Mouse (Mus musculus) lung, adult 2 months (tissue): ENCODE measurements at regions not wholly inside any gene's neighbourhood (a gene's known extent, or its start where the extent isn't known, plus 50 kb on each side); places are given as distances from the start of the nearest gene placed in this dataset.

Experiments used
- DNase-seq: peaks from one replicate; pipeline ENCODE4 v3.0.0; 2022
- H3K4me1 ChIP-seq: fragments of 200-500 bp; 2 replicates; pipeline ENCODE4 v1.6.1; 2011; ENCODE audit warnings: low read length; ENCODE audit not compliant: control insufficient read depth, insufficient read depth
- H3K4me3 ChIP-seq: fragments of 200-500 bp; replicated peaks from 2 replicates; pipeline ENCODE3; 2011; ENCODE audit warnings: low read depth, mild to moderate bottlenecking, control low read depth, low read length; ENCODE audit errors: extremely low read depth
- CTCF ChIP-seq: fragments of 200-500 bp; IDR thresholded peaks from 2 replicates; pipeline ENCODE4 v1.5.1; 2011; ENCODE audit warnings: mild to moderate bottlenecking, low read length, control low read depth; ENCODE audit not compliant: insufficient read depth
- POLR2A ChIP-seq: fragments of 200-500 bp; IDR thresholded peaks from 2 replicates; pipeline ENCODE4 v1.6.1; 2011; ENCODE audit warnings: low read depth, mild to moderate bottlenecking, control low read depth, low read length, borderline replicate concordance; ENCODE audit errors: extremely low read depth
- WGBS: fragments of 180-500 bp; shearing (Covaris S2); methylation state at CpG from one replicate; pipeline ENCODE4 v1.1.7; 2018; 5-methylcytosine and 5-hydroxymethylcytosine counted together

DNA sequence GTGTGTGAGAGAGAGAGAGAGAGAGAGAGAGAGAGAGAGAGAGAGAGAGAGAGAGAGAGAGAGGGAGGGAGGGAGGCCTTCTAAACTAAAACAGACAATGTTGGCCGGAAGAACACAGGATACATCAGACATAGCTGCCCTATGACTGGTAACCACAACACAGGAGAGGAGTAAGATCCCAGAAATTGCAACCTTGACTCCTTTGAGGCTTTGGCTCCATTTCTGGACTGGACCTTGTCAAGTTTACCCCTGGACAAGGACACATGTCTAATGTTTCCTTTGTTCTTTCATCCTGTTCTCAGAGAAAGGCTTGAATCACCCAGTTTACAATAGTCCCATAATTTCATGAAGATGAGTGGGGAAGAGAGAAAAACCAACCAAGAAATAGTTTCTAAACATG lies 233.7 kb upstream of the Clnk start:
- no peak for DNase-seq
- H3K4me1 ChIP-seq: no peaks in the 10 kb centered on the region
- 93% methylated on average over 1 of the region's 1 CpGs for WGBS
- no peak for TF ChIP-seq CTCF
- TF ChIP-seq POLR2A: no peak
- no peak overlapping the region for H3K4me3 ChIP-seq

DNA sequence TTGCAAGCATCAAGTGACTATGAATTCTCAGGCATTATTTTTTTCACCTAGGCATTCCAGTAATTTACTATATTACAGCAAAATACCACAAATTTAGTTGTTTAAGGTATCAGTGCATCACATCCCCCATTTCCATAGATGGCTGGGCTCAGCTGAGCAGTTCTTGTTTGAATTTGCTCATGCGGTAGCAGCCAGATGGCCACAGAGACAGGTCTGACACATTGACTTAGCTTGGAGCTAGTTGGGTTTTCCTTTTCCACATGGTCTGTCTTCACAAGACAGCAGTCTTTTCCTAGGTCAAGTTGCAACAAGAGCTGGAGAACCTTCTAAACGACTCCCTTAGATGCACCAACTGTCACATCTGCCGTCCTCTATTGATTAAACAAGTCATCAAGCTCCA lies 232.9 kb upstream of the Clnk start:
- DNase-seq: no peak
- TF ChIP-seq POLR2A (no peak), CTCF (no peak)
- no peaks in the 10 kb centered on the region for H3K4me1 ChIP-seq
- WGBS: 81% methylated on average over 3 of the region's 3 CpGs
- H3K4me3 ChIP-seq: no peak overlapping the region

DNA sequence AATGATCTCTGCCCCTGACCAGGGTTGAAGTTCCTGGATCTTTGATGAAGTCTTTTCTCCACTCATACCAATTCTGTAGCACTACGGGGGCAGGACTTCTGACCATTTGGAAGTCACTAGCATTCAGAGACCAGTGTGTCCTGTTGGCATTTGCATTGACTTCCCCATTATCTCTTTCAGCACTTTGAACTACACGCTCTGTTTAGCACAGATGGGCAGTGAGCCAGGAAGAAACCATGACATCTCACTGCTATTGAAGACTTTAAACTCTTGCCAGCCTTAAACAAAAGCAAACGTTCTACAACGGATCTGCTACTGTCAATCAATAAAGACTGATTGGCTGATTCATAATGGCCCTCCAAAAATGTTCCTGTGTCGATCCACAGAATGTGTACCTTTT lies 222.5 kb upstream of the Clnk start:
- no peak for DNase-seq
- Histone ChIP-seq H3K4me3 (no peak overlapping the region), H3K4me1 (no peaks in the 10 kb centered on the region)
- TF ChIP-seq CTCF (no peak), POLR2A (no peak)
- 19% methylated on average over 5 of the region's 5 CpGs for WGBS

DNA sequence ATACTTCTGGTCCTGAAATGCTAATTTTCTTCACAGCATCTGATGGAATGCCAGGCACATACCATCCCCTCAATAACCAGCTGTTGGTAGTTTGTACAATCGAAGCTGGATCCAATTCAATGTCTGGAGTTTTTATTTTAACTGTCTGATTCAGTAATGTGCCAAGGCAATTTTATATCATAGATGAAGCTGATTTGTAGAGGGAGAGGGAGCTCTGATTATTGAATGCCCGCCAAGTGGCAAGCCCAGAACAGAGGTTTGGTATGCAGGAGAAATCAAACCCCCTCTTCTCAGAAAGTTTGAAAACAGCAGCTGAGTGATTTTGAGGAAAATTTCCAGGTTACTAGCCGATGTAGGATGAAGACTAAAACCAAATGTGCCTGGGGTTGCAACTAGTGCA lies 218.3 kb upstream of the Clnk start:
- no peak for DNase-seq
- 71% methylated on average over 3 of the region's 3 CpGs for WGBS
- no peaks in the 10 kb centered on the region for H3K4me1 ChIP-seq
- TF ChIP-seq POLR2A: no peak
- TF ChIP-seq CTCF: no peak
- H3K4me3 ChIP-seq: no peak overlapping the region

DNA sequence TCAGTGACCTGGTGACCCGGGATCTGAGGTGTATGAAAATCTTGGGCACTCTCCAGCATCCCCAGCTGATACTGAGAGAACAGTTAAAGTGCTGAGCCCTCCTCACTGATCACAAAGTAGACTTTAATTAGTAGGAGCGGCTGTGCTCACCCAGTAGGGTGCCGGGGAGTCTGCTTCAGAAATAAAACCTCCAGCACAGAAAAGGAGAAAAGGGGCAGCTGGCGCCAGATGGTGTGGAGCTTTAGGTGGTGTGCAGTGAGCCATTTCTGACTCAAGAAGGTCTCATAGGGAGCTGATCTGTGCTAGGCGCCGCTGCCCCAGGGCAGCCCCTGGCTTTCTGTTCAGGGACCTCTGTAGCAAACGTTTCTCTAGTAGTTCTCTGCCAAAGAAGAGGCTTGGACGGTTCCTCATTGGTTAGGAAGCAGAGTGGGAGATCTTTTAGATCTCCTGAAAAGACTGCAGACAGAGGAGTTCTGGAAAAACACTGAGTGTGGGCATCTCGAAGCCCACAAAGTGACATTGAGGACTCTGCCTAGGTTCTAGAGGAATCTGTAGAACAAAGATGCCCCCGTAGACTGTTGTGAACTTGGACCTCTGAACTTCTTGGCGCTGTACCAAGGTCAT lies 200.1 kb upstream of the Clnk start:
- Histone ChIP-seq H3K4me3 (no peak overlapping the region), H3K4me1 (no peaks in the 10 kb centered on the region)
- TF ChIP-seq POLR2A (no peak), CTCF (no peak)
- DNase-seq: no peak
- 65% methylated on average over 11 of the region's 11 CpGs for WGBS

DNA sequence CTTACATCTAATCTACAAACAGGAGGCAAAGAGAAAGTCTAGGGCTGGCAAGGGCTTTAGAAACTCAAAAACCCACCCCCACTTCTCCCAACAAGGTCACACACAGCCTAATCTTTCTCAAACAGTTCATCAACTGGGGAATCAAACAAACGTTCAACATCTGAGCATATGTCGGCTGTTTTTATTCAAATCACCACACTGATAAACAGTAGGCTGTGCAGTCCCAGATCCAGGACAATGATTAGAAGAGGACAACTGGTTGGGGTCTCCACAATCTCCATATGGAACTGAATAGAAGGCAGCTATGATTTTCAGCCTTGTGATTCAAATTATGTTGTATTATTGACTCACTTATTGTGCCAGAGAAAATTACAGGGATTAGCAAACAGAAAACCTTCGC lies 193.1 kb upstream of the Clnk start:
- TF ChIP-seq POLR2A (no peak), CTCF (no peak)
- no peak for DNase-seq
- 54% methylated on average over 3 of the region's 3 CpGs for WGBS
- Histone ChIP-seq H3K4me3 (no peak overlapping the region), H3K4me1 (no peaks in the 10 kb centered on the region)

DNA sequence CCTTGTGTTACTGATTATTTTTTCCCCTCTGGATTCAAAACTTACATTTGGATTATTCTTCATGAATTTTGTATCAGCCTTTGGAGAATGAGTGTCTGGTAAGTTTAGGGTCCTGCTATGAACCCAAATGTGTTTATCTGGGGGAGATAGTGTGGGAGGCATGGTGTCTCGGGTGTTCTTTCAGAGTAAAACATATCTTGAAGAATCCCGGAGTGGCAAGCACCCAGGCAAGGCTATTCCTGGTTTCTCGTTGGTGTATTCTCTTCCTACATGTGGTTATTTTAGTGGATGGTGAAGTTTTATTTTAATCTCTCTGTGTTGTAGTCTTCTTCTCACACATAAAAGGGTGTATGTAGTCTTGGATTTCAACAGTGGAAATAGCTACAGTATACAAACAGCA lies 186.4 kb upstream of the Clnk start:
- Histone ChIP-seq H3K4me3 (no peak overlapping the region), H3K4me1 (no peaks in the 10 kb centered on the region)
- no peak for TF ChIP-seq POLR2A
- no peak for TF ChIP-seq CTCF
- WGBS: 69% methylated on average over 3 of the region's 3 CpGs
- DNase-seq: no peak

DNA sequence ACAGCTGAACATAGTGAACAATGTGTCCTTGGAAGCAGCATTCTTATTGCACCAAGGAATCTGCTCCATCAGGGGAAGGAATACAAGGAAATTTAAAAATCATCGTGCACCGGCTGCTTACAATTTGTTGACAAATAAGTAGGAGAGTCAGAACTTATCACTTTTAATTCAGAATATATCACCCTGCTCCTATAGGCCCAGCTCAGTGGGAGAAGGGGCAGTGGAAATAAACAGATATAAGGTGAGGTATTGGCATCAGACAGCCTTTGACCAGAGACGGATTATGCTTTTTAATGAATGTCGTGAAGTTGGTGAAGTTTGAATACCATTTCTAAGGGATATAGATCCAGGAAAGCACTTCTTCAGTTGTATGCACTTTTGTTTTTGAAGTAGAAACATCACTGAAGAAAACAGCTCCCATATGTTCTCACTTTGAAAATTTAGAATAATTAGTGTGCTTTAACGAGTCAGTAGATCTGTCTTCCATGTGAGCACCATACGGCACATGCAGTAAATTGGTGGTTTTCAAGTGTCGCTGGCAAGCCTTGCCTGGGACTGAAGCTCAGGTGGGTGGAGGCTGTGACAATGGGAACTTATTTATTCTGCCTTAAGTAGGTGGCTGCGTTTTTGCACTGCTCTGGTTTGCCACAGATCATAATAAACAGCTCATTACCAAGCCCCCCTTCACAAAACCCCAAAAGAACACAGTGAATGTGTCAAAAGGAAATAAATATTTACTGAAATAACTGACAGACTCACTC lies 176.1 kb upstream of the Clnk start:
- no peak overlapping the region for H3K4me3 ChIP-seq
- TF ChIP-seq POLR2A (no peak), CTCF (no peak)
- WGBS: 79% methylated on average over 8 of the region's 8 CpGs
- DNase-seq: no peak
- no peaks in the 10 kb centered on the region for H3K4me1 ChIP-seq

DNA sequence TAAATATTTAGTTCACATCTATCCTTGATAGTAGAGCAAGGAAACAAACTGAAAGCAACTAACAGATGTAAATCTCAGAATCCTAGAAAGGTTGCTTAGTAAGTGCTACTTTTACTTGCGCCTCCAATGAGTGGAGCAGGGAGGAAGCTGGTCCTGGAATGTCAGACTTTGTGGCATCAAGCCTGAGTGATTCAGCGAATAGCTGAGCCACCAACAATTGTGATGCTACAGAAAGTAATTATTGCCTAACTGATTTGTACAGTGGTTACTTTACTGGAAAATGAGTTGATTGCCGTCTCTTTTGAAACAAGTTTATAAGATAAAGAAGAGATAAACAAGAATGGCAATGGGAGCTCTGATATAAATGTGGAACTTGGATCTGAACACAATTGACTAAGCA lies 173.9 kb upstream of the Clnk start:
- no peak overlapping the region for H3K4me3 ChIP-seq
- WGBS: 74% methylated on average over 3 of the region's 3 CpGs
- TF ChIP-seq POLR2A (no peak), CTCF (no peak)
- no peaks in the 10 kb centered on the region for H3K4me1 ChIP-seq
- no peak for DNase-seq

DNA sequence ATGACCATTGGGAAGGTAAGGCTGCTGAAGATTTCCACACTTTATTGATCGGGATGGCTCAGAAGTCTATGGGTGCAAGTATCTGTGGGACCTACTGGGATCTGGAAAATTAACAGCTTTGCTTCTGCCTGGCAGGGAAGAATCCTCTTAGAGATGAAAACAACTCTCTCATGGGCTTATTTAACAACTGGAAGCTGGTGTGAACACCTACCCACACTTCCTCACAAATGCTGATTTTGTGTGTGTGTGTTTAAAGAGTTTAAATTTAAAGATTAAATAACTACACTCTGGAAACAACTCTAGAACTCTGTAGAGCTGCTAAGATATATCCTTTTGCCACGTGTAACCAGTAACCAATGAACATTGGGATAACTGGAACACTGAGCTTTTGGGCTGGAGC lies 172.5 kb upstream of the Clnk start:
- 57% methylated on average over 2 of the region's 2 CpGs for WGBS
- no peak for DNase-seq
- Histone ChIP-seq H3K4me1 (no peaks in the 10 kb centered on the region), H3K4me3 (no peak overlapping the region)
- TF ChIP-seq POLR2A: no peak
